Mouse (Mus musculus) lung, postnatal 0 days (tissue): ENCODE results near the gene Elf2. TPM values are rescaled to one million over a fixed set of nuclear protein-coding genes. Genes with fewer than 3 reads are reported as not detected.

Source experiments
- ATAC-seq: fragments of 200-750 bp; cut with Nextera tagmentation; 2 replicates; pipeline ENCODE4 v1.8.0; 2017; ENCODE audit warnings: moderate library complexity
- DNase-seq: peaks from one replicate; pipeline ENCODE4 v3.0.0-alpha.2; 2016; ENCODE audit warnings: low spot score
- H3K27ac ChIP-seq: fragments of 300-500 bp; sonication (generic); 2 replicates; pipeline ENCODE4 v1.5.1; 2014; ENCODE audit warnings: antibody characterized with exemption, mild to moderate bottlenecking, low read length, mixed read lengths
- H3K27me3 ChIP-seq: fragments of 300-500 bp; sonication (generic); replicated peaks from 2 replicates; pipeline ENCODE4 v1.6.1; 2014; ENCODE audit warnings: low read length, mixed read lengths; ENCODE audit not compliant: insufficient read depth
- H3K36me3 ChIP-seq: fragments of 300-500 bp; sonication (generic); 2 replicates; pipeline ENCODE4 v1.6.1; 2014; ENCODE audit warnings: low read length, mixed read lengths; ENCODE audit not compliant: insufficient read depth
- H3K4me1 ChIP-seq: fragments of 300-500 bp; sonication (generic); 2 replicates; pipeline ENCODE4 v1.6.1; 2014; ENCODE audit warnings: antibody characterized with exemption, low read depth, low read length, mixed read lengths; ENCODE audit not compliant: insufficient read depth
- H3K4me2 ChIP-seq: fragments of 300-500 bp; sonication (generic); replicated peaks from 2 replicates; pipeline ENCODE4 v1.6.1; 2014; ENCODE audit warnings: low read depth, mild to moderate bottlenecking, low read length, moderate library complexity, mixed read lengths
- H3K4me3 ChIP-seq: fragments of 300-500 bp; sonication (generic); 2 replicates; pipeline ENCODE4 v1.5.1; 2014; ENCODE audit warnings: low read depth, low read length
- H3K9ac ChIP-seq: fragments of 300-500 bp; sonication (generic); replicated peaks from 2 replicates; pipeline ENCODE4 v1.6.1; 2014; ENCODE audit warnings: low read depth, mild to moderate bottlenecking
- H3K9me3 ChIP-seq: fragments of 300-500 bp; sonication (generic); 2 replicates; pipeline ENCODE4 v1.6.1; 2016; ENCODE audit warnings: low read length, mixed read lengths
- CTCF ChIP-seq: IDR thresholded peaks from 2 replicates; pipeline ENCODE4 v1.5.1; 2016; ENCODE audit warnings: antibody characterized with exemption, mild to moderate bottlenecking
- EP300 ChIP-seq: IDR thresholded peaks from 2 replicates; pipeline ENCODE4 v1.6.1; 2016; ENCODE audit warnings: antibody characterized with exemption, mild to moderate bottlenecking, control low read depth
- WGBS: fragments of 180-500 bp; shearing (Covaris S2); extraction: QIAGEN DNeasy Blood & Tissue Kit; methylation state at CpG from one replicate; pipeline ENCODE4 v1.1.7; 2014; 5-methylcytosine and 5-hydroxymethylcytosine counted together
- polyA plus RNA-seq: library from polyadenylated mRNA; unstranded; fragments of >200 nt; fragmentation: Nextera tagmentation; extraction: Ambion mirVana; gene quantifications from 2 replicates; pipeline ENCODE4 v1.2.1, GENCODE M21; 2015

The Elf2 gene
- 55.8 and 62.6 TPM in 2 replicates for polyA plus RNA-seq

DNA sequence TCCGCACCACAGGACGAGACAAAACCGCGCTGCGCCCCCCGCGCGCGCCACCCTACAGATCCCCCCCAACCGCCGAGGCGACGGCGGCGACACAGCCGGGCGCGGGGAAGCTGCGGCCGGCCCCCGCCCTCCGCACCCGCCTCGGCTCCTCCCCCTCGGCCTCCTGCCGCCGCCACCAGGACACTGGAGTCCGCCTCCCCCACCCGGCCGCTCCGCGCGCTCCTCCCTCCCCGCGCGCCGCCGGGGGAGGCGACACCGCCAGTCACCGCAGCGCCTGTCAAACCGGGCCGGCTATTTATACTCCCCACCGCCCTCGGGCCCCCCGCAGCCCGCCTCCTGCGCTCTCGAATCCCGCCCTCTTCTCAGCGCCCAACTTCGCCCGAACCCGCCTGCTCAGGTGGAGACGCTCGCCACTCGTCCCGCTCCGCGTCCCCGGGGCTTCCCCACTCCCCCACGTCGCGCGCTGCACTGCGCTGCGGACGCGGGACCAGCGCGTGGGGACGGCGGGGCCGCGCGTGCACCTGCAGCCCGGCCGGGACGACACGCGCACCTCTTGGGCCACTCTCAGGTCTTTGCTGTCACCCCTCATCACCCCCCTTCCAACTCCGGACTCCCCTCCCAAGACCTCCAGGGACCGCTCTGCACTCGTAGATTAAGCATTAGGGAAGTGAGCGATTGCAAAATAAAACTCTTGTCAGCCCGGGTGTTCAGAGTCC lies at the start of gene Elf2:
Gene Elf2, minus strand, starts transcription at position 112 of the 716 bp plus-strand sequence.
- peak within 1 kb of the TSS; percentile 88 for H3K9ac ChIP-seq
- no peaks in the 10 kb centered on the region for H3K36me3 ChIP-seq
- H3K4me2 ChIP-seq: peak within 1 kb of the TSS; percentile 96
- no peaks in the 10 kb centered on the region for H3K9me3 ChIP-seq
- TF ChIP-seq EP300: no peak
- TF ChIP-seq CTCF: peak; percentile 6; the same call in 1 of the 2 replicates
- peak within 1 kb of the TSS; percentile 99 for H3K4me3 ChIP-seq
- H3K27ac ChIP-seq: peak within 1 kb of the TSS; percentile 99
- H3K27me3 ChIP-seq: no peaks in the 10 kb centered on the region
- peak; percentile 87 for ATAC-seq
- DNase-seq: peak; percentile 93
- WGBS: under 1% methylated on average over 46 of the region's 87 CpGs
- H3K4me1 ChIP-seq: no peaks in the 10 kb centered on the region

DNA sequence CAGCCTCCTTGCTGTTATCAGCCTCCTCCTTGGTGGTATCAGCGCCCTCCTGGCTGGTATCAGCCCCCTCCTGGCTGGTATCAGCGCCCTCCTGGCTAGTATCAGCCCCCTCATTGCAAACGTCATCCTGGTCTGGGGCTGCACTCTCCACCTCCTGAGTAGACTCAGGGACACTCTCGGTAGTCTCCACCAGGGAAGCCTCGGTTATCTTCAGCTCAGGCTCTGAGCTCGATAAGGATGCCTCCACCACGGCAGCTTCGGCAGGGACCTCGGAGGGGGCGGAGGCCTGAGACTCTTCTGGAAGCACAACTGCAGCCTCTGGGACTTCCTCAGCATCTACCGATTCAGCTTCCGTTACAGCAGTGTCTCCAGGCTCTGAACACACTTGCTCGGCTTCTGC lies 48.4 kb upstream of the Elf2 start:
- Histone ChIP-seq H3K27me3 (no peaks in the 10 kb centered on the region), H3K9ac (0 out of 2 replicates have a peak overlapping the region, but pooled peaks have one; percentile 23), H3K9me3 (no peaks in the 10 kb centered on the region), H3K4me1 (no peaks in the 10 kb centered on the region), H3K36me3 (no peaks in the 10 kb centered on the region), H3K4me3 (no peak overlapping the region), H3K27ac (no peak overlapping the region), H3K4me2 (peak overlapping the region; percentile 36)
- ATAC-seq: no peak
- DNase-seq: no peak
- TF ChIP-seq CTCF (no peak), EP300 (no peak)
- 4% methylated on average over 13 of the region's 13 CpGs for WGBS

DNA sequence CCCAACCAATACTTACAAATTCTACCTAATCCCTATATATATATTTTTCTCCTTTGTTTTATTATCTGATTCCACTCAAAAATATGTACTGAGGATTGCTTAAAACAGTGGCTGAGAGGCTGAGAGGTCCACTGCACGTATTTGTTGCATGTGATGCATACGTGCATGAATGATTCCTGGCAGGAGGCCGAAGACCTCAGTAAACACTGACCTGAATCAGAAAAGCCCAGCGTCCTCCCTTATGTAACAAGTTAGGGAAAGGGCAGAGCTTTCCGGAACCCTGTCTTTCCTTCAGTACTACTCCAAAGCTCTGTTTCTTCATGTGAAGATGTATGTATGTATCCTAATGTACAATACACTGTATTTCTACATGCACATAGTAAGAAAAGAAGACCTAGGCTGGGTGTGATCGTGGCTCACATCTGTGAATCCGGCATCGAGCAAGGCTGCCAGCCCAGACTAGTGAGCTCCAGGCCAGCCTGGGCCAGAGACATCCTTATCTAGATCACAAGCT lies 47.5 kb upstream of the Elf2 start:
- no peaks in the 10 kb centered on the region for H3K4me1 ChIP-seq
- no peaks in the 10 kb centered on the region for H3K27me3 ChIP-seq
- no peak for DNase-seq
- 61% methylated on average over 8 of the region's 8 CpGs for WGBS
- H3K9me3 ChIP-seq: no peaks in the 10 kb centered on the region
- H3K36me3 ChIP-seq: no peaks in the 10 kb centered on the region
- no peak overlapping the region for H3K4me3 ChIP-seq
- H3K9ac ChIP-seq: no peak overlapping the region
- TF ChIP-seq CTCF (no peak), EP300 (no peak)
- H3K4me2 ChIP-seq: no peak overlapping the region
- no peak for ATAC-seq
- H3K27ac ChIP-seq: no peak overlapping the region

DNA sequence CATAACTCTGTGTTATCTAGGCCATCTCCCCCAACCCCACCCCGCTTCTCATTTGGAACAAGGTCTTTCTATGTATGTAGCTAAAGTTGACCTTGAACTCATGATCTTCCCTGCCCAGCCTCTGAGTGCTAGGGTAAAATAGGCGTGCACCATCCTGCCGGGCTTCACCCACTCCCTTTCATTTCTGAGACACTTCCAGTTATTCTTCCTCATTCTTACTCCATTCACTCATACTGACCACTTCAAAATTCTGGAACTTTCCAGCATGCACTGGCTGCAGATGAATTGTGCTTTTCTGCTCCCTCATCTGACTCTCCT lies 46.6 kb upstream of the Elf2 start:
- Histone ChIP-seq H3K9ac (no peak overlapping the region), H3K4me1 (no peaks in the 10 kb centered on the region), H3K27me3 (no peaks in the 10 kb centered on the region), H3K36me3 (no peaks in the 10 kb centered on the region), H3K4me2 (no peak overlapping the region), H3K27ac (no peak overlapping the region), H3K9me3 (no peaks in the 10 kb centered on the region), H3K4me3 (no peak overlapping the region)
- 53% methylated on average over 3 of the region's 3 CpGs for WGBS
- peak; percentile 41; the same call in 1 of the 2 replicates for ATAC-seq
- DNase-seq: peak; percentile 27
- no peak for TF ChIP-seq EP300
- no peak for TF ChIP-seq CTCF

DNA sequence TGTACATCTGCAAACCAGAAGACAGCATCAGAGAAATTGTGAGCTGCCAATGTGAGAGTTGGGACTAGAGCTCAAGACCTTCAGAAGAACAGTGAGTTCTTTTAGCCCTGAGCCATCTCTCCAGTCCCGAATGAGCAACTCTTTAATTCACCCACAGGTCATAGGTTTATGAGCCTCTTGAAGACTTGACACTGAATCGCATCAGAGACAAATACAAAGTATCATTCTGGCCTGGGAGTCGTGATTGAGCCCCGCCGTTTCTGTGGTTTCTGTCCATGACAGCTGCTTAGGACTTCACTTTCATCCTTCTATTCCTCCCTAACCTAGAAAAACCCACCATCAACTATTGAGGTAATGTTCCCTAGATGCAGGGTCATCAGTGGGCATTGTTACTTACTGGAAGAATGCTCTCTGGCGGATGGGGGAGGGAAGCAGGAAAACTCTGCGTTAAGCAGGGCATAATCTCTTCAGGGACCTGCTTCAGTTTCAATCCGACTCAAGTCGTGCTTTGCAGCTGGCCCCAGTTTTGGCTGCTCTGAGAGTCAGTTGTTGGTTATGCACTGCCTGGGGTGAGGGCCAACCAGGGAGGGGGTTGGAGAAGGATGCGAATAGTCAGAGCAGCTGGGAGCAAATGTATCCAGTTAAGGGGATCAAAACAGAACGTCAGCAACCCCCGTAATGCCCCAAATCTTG lies 46.1 kb upstream of the Elf2 start:
- H3K4me3 ChIP-seq: no peak overlapping the region
- DNase-seq: no peak
- no peaks in the 10 kb centered on the region for H3K9me3 ChIP-seq
- H3K36me3 ChIP-seq: no peaks in the 10 kb centered on the region
- no peak overlapping the region for H3K9ac ChIP-seq
- H3K27ac ChIP-seq: no peak overlapping the region
- no peaks in the 10 kb centered on the region for H3K4me1 ChIP-seq
- TF ChIP-seq EP300: no peak
- TF ChIP-seq CTCF: no peak
- no peaks in the 10 kb centered on the region for H3K27me3 ChIP-seq
- 53% methylated on average over 12 of the region's 12 CpGs for WGBS
- no peak overlapping the region for H3K4me2 ChIP-seq
- ATAC-seq: no peak

DNA sequence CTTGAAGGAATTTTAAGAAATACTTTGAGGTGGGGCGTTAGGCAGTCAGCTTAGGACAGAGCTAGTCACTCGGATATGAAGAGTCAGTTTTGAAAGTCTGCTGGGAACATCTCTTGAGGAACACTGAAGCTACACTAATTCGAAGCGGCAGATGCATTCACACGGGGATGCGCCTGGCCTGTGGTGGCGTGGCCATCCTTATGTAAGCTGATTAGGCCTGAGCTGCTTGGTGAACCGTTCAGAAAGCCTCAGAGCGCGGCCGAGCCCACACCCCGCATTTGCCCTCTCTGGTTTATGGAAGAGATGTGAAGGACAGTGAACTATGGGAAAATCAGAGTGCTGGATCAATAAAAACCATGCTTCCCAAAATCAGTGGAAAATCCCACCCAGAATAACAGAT lies 42.9 kb upstream of the Elf2 start:
- 0 out of 2 replicates have a peak, but pooled peaks cover 2% of the 10 kb centered on the region for H3K4me1 ChIP-seq
- ATAC-seq (no peak), DNase-seq (no peak)
- H3K4me2 ChIP-seq: no peak overlapping the region
- WGBS: 77% methylated on average over 12 of the region's 12 CpGs
- no peaks in the 10 kb centered on the region for H3K36me3 ChIP-seq
- H3K4me3 ChIP-seq: no peak overlapping the region
- no peak overlapping the region for H3K9ac ChIP-seq
- no peaks in the 10 kb centered on the region for H3K27me3 ChIP-seq
- TF ChIP-seq CTCF (no peak), EP300 (no peak)
- no peaks in the 10 kb centered on the region for H3K9me3 ChIP-seq
- no peak overlapping the region for H3K27ac ChIP-seq
